Mouse (Mus musculus) CH12.LX (cell line): Measurements from ENCODE around the gene Matn3. TPM values are rescaled to one million over a fixed set of nuclear protein-coding genes. Genes with fewer than 3 reads are reported as not detected.

Source experiments
- DNase-seq: peaks from one replicate; pipeline ENCODE4 v3.0.0-alpha.2; 2013; ENCODE audit errors: extremely low read depth
- H3K27ac ChIP-seq: 2 replicates; pipeline ENCODE4 v1.5.1; 2012; ENCODE audit warnings: low read depth, mild to moderate bottlenecking, control low read depth, moderate library complexity; ENCODE audit not compliant: insufficient read depth
- H3K27me3 ChIP-seq: replicated peaks from 2 replicates; pipeline ENCODE3; 2012; ENCODE audit warnings: inconsistent platforms
- H3K36me3 ChIP-seq, 2 experiments: replicated peaks in 1 of 2; 2 replicates each; pipeline versions ENCODE3 to v1.6.1; 2012; ENCODE audit warnings: inconsistent platforms in 1 of 2, low read length in 1 of 2, mild to moderate bottlenecking in 1 of 2, mixed read lengths in 1 of 2, moderate library complexity in 1 of 2; ENCODE audit not compliant: control insufficient read depth in 1 of 2, insufficient read depth in 1 of 2
- H3K4me1 ChIP-seq, 2 experiments: 2 replicates each; pipeline ENCODE4 v1.6.1; 2012; ENCODE audit warnings: inconsistent platforms in 1 of 2, moderate library complexity in 1 of 2; ENCODE audit not compliant: insufficient read depth in 2 of 2, control insufficient read depth in 1 of 2
- H3K4me2 ChIP-seq: 2 replicates; pipeline ENCODE4 v1.6.1; 2012; ENCODE audit warnings: low read depth, mild to moderate bottlenecking, control low read depth; ENCODE audit not compliant: poor library complexity, insufficient read depth, severe bottlenecking
- H3K4me3 ChIP-seq, 3 experiments: fragments of 150-350 bp in 1 of 3; sonication (generic) in 1 of 3; replicated peaks in 1 of 3; 2 replicates each; pipeline versions ENCODE3 to v1.5.1; 2011 to 2012; ENCODE audit warnings: low read depth in 2 of 3, low read length in 2 of 3, mild to moderate bottlenecking in 2 of 3, moderate library complexity in 2 of 3, control low read depth in 1 of 3, improper control_type of control experiment in 1 of 3, inconsistent platforms in 1 of 3, mixed read lengths in 1 of 3; ENCODE audit not compliant: poor library complexity in 1 of 3
- H3K79me2 ChIP-seq: replicated peaks from 2 replicates; pipeline ENCODE4 v1.6.1; 2012; ENCODE audit warnings: mild to moderate bottlenecking, moderate library complexity; ENCODE audit not compliant: control insufficient read depth, poor library complexity, insufficient read depth, severe bottlenecking; ENCODE audit errors: extremely low read depth
- H3K9ac ChIP-seq: 2 replicates; pipeline ENCODE4 v1.6.1; 2012; ENCODE audit warnings: low read depth, mild to moderate bottlenecking, control low read depth, moderate library complexity; ENCODE audit not compliant: insufficient read depth
- H3K9me3 ChIP-seq: replicated peaks from 2 replicates; pipeline ENCODE3; 2012; ENCODE audit warnings: low read length, inconsistent platforms, mixed read lengths
- CHD1 ChIP-seq: IDR thresholded peaks from 2 replicates; pipeline ENCODE4 v1.6.1; 2012; ENCODE audit warnings: low read depth, low read length, improper control_type of control experiment, inconsistent platforms
- CHD2 ChIP-seq: IDR thresholded peaks from 2 replicates; pipeline ENCODE4 v1.6.1; 2011; ENCODE audit warnings: low read length, improper control_type of control experiment
- CTCF ChIP-seq, 2 experiments: IDR thresholded peaks in 1 of 2; conservative IDR thresholded peaks in 1 of 2; 2 replicates each; pipeline ENCODE4 v1.5.1; 2011 to 2012; ENCODE audit warnings: low read depth in 2 of 2, low read length in 2 of 2, improper control_type of control experiment in 1 of 2, inconsistent platforms in 1 of 2, mild to moderate bottlenecking in 1 of 2, moderate library complexity in 1 of 2
- HCFC1 ChIP-seq: IDR thresholded peaks from 2 replicates; pipeline ENCODE4 v1.6.1; 2012; ENCODE audit warnings: low read depth, mild to moderate bottlenecking, inconsistent platforms, low read length, improper control_type of control experiment
- IRF4 ChIP-seq: IDR thresholded peaks from 2 replicates; pipeline ENCODE4 v1.6.1; 2014; ENCODE audit warnings: low read depth, mild to moderate bottlenecking, inconsistent platforms, low read length, improper control_type of control experiment
- JUN ChIP-seq: IDR thresholded peaks from 2 replicates; pipeline ENCODE4 v1.6.1; 2011; ENCODE audit warnings: low read depth, mild to moderate bottlenecking, low read length, improper control_type of control experiment, moderate library complexity; ENCODE audit not compliant: insufficient read depth
- JUND ChIP-seq: conservative IDR thresholded peaks from 2 replicates; pipeline ENCODE4 v1.6.1; 2011; ENCODE audit warnings: low read depth, low read length, improper control_type of control experiment
- KAT2A ChIP-seq: IDR thresholded peaks from 2 replicates; pipeline ENCODE4 v1.6.1; 2012; ENCODE audit warnings: low read length, improper control_type of control experiment, inconsistent platforms; ENCODE audit not compliant: insufficient replicate concordance
- MYC ChIP-seq: IDR thresholded peaks from 2 replicates; pipeline ENCODE4 v1.6.1; 2011; ENCODE audit warnings: low read depth, mild to moderate bottlenecking, improper control_type of control experiment, low read length
- POLR2A ChIP-seq: IDR thresholded peaks from 2 replicates; pipeline ENCODE4 v1.6.1; 2011; ENCODE audit warnings: low read depth, mild to moderate bottlenecking, improper control_type of control experiment, low read length
- RAD21 ChIP-seq: IDR thresholded peaks from 2 replicates; pipeline ENCODE4 v1.6.1; 2011; ENCODE audit warnings: low read depth, mild to moderate bottlenecking, low read length, improper control_type of control experiment, moderate library complexity
- SIN3A ChIP-seq: IDR thresholded peaks from 2 replicates; pipeline ENCODE4 v1.6.1; 2012; ENCODE audit warnings: low read length, improper control_type of control experiment, inconsistent platforms
- UBTF ChIP-seq: IDR thresholded peaks from 2 replicates; pipeline ENCODE4 v1.6.1; 2012; ENCODE audit warnings: low read depth, mild to moderate bottlenecking, inconsistent platforms, low read length, improper control_type of control experiment, moderate library complexity
- USF1 ChIP-seq: IDR thresholded peaks from 2 replicates; pipeline ENCODE4 v1.6.1; 2014; ENCODE audit warnings: low read depth, mild to moderate bottlenecking, inconsistent platforms, low read length, improper control_type of control experiment
- ZC3H11A ChIP-seq: IDR thresholded peaks from 2 replicates; pipeline ENCODE4 v1.6.1; 2012; ENCODE audit warnings: low read depth, mild to moderate bottlenecking, inconsistent platforms, low read length, improper control_type of control experiment
- ZKSCAN1 ChIP-seq: IDR thresholded peaks from 2 replicates; pipeline ENCODE4 v1.6.1; 2012; ENCODE audit warnings: low read depth, inconsistent platforms, low read length, improper control_type of control experiment, borderline replicate concordance
- ZNF384 ChIP-seq: IDR thresholded peaks from 2 replicates; pipeline ENCODE4 v1.6.1; 2012; ENCODE audit warnings: low read depth, low read length, improper control_type of control experiment, inconsistent platforms
- dilution Hi-C: fragments of 300-500 bp; cut with MboI; formaldehyde crosslinking; loops from 2 replicates; pipeline ENCODE4 v1.14.3; 2020; ENCODE audit warnings: low sequenced_read_pairs; ENCODE audit not compliant: extremely low pct_unique_long_range_greater_than_20kb, extremely low pct_ligation_motif_present
- in situ Hi-C: fragments of 300-500 bp; cut with MboI; formaldehyde crosslinking; loops from 3 replicates; pipeline ENCODE4 v1.14.3; 2019; ENCODE audit warnings: low sequenced_read_pairs, low pct_ligation_motif_present, low pct_unique_long_range_greater_than_20kb, mixed read lengths
- polyA plus RNA-seq: library from polyadenylated mRNA; unstranded; fragments of >175 nt; gene quantifications from 2 replicates; pipeline ENCODE4 v1.2.1, GENCODE M21; 2012; ENCODE audit warnings: low read depth; ENCODE audit not compliant: insufficient read length
- total RNA-seq, 2 experiments: library from RNA; depleted of rRNA; stranded (reverse); fragments of 300-350 nt in 1 of 2; fragments of >200 nt in 1 of 2; gene quantifications; 2 replicates each; pipeline ENCODE4 v1.2.3; 2012 to 2014

Matn3 gene
- total and polyA plus RNA-seq, 3 experiments = not detected

GRCm38 (mm10) chr12:8954161-8954561 lies 6.4 kb downstream of the Matn3 start:
- no peaks in the 10 kb centered on the region for H3K9me3 ChIP-seq
- H3K4me3 ChIP-seq = no peak overlapping the region
- no peaks in the 10 kb centered on the region for H3K79me2 ChIP-seq
- no peaks in the 10 kb centered on the region for H3K27me3 ChIP-seq
- H3K36me3 ChIP-seq = no peaks in the 10 kb centered on the region
- no peak for DNase-seq
- no peak overlapping the region for H3K4me2 ChIP-seq
- no peak for TF ChIP-seq MYC
- TF ChIP-seq CTCF (conservative IDR thresholded peaks at IDR 0.05 in 1 of 2, IDR thresholded peaks at IDR 0.05 in 1 of 2; ENCODE audit: low read depth in 2 of 2, low read length in 2 of 2) = no peak
- no peak for TF ChIP-seq RAD21
- no peak for TF ChIP-seq JUN
- no peak overlapping the region for H3K9ac ChIP-seq
- in situ Hi-C loops = no loop called here
- no peak overlapping the region for H3K27ac ChIP-seq
- dilution Hi-C loops = no loop called here
- peaks cover 0 to 2% of the 10 kb centered on the region in 2 experiments; a peak in 1 of 4 replicates for H3K4me1 ChIP-seq

- Histone ChIP-seq H3K4me2 (no peak overlapping the region), H3K27ac (no peak overlapping the region), H3K9me3 (no peaks in the 10 kb centered on the region), H3K4me1 (no peaks in the 10 kb centered on the region), H3K36me3 (no peaks in the 10 kb centered on the region), H3K9ac (no peak overlapping the region), H3K27me3 (no peaks in the 10 kb centered on the region), H3K79me2 (no peaks in the 10 kb centered on the region), H3K4me3 (no peak overlapping the region)
- in situ Hi-C loops = no loop called here
- no peak for TF ChIP-seq JUND
- no peak for TF ChIP-seq POLR2A
- TF ChIP-seq MYC = no peak
- no peak for TF ChIP-seq IRF4
- no peak for TF ChIP-seq ZC3H11A
- TF ChIP-seq ZNF384 = no peak
- no peak for TF ChIP-seq CHD2
- TF ChIP-seq HCFC1 = no peak
- no peak for TF ChIP-seq JUN
- no peak for TF ChIP-seq SIN3A
- TF ChIP-seq USF1 = no peak
- TF ChIP-seq KAT2A = no peak
- no peak for TF ChIP-seq UBTF
- TF ChIP-seq CHD1 = no peak
- TF ChIP-seq ZKSCAN1 = no peak
- DNase-seq = no peak
- dilution Hi-C loops = no loop called here
Measured at GRCm38 (mm10) chr12:8961607-8962316, 14.0 kb downstream of the Matn3 start.
